Mouse (Mus musculus) midbrain, postnatal 0 days (tissue): ENCODE data around the gene Insr. TPM values are rescaled to one million over a fixed set of nuclear protein-coding genes. Genes with fewer than 3 reads are reported as not detected.

Experiments
- ATAC-seq: fragments of 200-750 bp; cut with Nextera tagmentation; 2 replicates; pipeline ENCODE4 v1.8.0; 2017; ENCODE audit warnings: moderate number of reproducible peaks, mild to moderate bottlenecking, moderate TSS enrichment, moderate library complexity; ENCODE audit not compliant: low FRiP score
- DNase-seq: peaks from one replicate; pipeline ENCODE4 v3.0.0-alpha.2; 2015; ENCODE audit warnings: low spot score
- H3K27ac ChIP-seq: fragments of 300-500 bp; sonication (generic); 2 replicates; pipeline ENCODE4 v1.5.1; 2014; ENCODE audit warnings: low read depth, mild to moderate bottlenecking, low read length, mixed read lengths
- H3K27me3 ChIP-seq: fragments of 300-500 bp; sonication (generic); 2 replicates; pipeline ENCODE4 v1.6.1; 2014; ENCODE audit warnings: low read length, control low read depth, mixed read lengths; ENCODE audit not compliant: insufficient read depth
- H3K36me3 ChIP-seq: fragments of 300-500 bp; sonication (generic); 2 replicates; pipeline ENCODE4 v1.6.1; 2014; ENCODE audit warnings: low read length, control low read depth, mixed read lengths; ENCODE audit not compliant: insufficient read depth
- H3K4me1 ChIP-seq: fragments of 300-500 bp; sonication (generic); 2 replicates; pipeline ENCODE4 v1.6.1; 2014; ENCODE audit warnings: mild to moderate bottlenecking, control low read depth, antibody characterized with exemption, low read length, mixed read lengths; ENCODE audit not compliant: insufficient read depth
- H3K4me2 ChIP-seq: fragments of 300-500 bp; sonication (generic); 2 replicates; pipeline ENCODE4 v1.6.1; 2014; ENCODE audit warnings: low read depth, mild to moderate bottlenecking, low read length, mixed read lengths; ENCODE audit not compliant: poor library complexity, severe bottlenecking
- H3K4me3 ChIP-seq: fragments of 300-500 bp; sonication (generic); 2 replicates; pipeline ENCODE4 v1.5.1; 2014; ENCODE audit warnings: low read depth, mild to moderate bottlenecking, low read length, moderate library complexity
- H3K9ac ChIP-seq: fragments of 300-500 bp; sonication (generic); replicated peaks from 2 replicates; pipeline ENCODE4 v1.6.1; 2014; ENCODE audit warnings: mild to moderate bottlenecking, low read length, moderate library complexity, mixed read lengths; ENCODE audit not compliant: poor library complexity, severe bottlenecking
- H3K9me3 ChIP-seq: fragments of 300-500 bp; sonication (generic); 2 replicates; pipeline ENCODE4 v1.6.1; 2016; ENCODE audit warnings: low read length, control low read depth
- CTCF ChIP-seq: IDR thresholded peaks from 2 replicates; pipeline ENCODE4 v1.5.1; 2016; ENCODE audit warnings: antibody characterized with exemption, mild to moderate bottlenecking
- WGBS: fragments of 180-500 bp; shearing (Covaris S2); extraction: QIAGEN DNeasy Blood & Tissue Kit; methylation state at CpG from one replicate; pipeline ENCODE4 v1.1.7; 2014; 5-methylcytosine and 5-hydroxymethylcytosine counted together
- polyA plus RNA-seq: library from polyadenylated mRNA; unstranded; fragments of >200 nt; fragmentation: Nextera tagmentation; extraction: Ambion mirVana; gene quantifications from 2 replicates; pipeline ENCODE4 v1.2.1, GENCODE M21; 2015
- total RNA-seq: library from RNA; depleted of rRNA; stranded (reverse); fragments of >200 nt; gene quantifications from 2 replicates; pipeline ENCODE4 v1.2.3, GENCODE M21; 2014

Gene Insr
- total and polyA plus RNA-seq, 2 experiments from 2014 or later = 32.9 to 40.3 TPM

GRCm38 (mm10) chr8:3267449-3267761 is 12.0 kb downstream of the Insr start:
- H3K27ac ChIP-seq = no peak overlapping the region
- H3K4me2 ChIP-seq = no peak overlapping the region
- WGBS = 96% methylated on average over 3 of the region's 3 CpGs
- no peaks in the 10 kb centered on the region for H3K27me3 ChIP-seq
- no peaks in the 10 kb centered on the region for H3K36me3 ChIP-seq
- H3K4me3 ChIP-seq = no peak overlapping the region
- no peaks in the 10 kb centered on the region for H3K4me1 ChIP-seq
- TF ChIP-seq CTCF = no peak
- no peaks in the 10 kb centered on the region for H3K9me3 ChIP-seq
- H3K9ac ChIP-seq = no peak overlapping the region
- no peak for ATAC-seq
- DNase-seq = no peak

GRCm38 (mm10) chr8:3266686-3267448 is 12.6 kb downstream of the Insr start:
- WGBS = 88% methylated on average over 6 of the region's 6 CpGs

GRCm38 (mm10) chr8:3265182-3265581 is 14.2 kb downstream of the Insr start:
- H3K4me1 ChIP-seq = no peaks in the 10 kb centered on the region
- no peak overlapping the region for H3K27ac ChIP-seq
- H3K4me3 ChIP-seq = no peak overlapping the region
- DNase-seq (no peak), ATAC-seq (no peak)
- H3K36me3 ChIP-seq = no peaks in the 10 kb centered on the region
- no peaks in the 10 kb centered on the region for H3K9me3 ChIP-seq
- H3K27me3 ChIP-seq = no peaks in the 10 kb centered on the region
- H3K4me2 ChIP-seq = no peak overlapping the region
- WGBS = 86% methylated on average over 3 of the region's 3 CpGs
- TF ChIP-seq CTCF = no peak
- H3K9ac ChIP-seq = no peak overlapping the region

More at GRCm38 (mm10) chr8:3266686-3267448, 12.6 kb downstream of the Insr start:
- Histone ChIP-seq H3K4me1 (no peaks in the 10 kb centered on the region), H3K27ac (no peak overlapping the region), H3K27me3 (no peaks in the 10 kb centered on the region), H3K9ac (no peak overlapping the region), H3K4me3 (no peak overlapping the region), H3K4me2 (no peak overlapping the region), H3K36me3 (no peaks in the 10 kb centered on the region), H3K9me3 (no peaks in the 10 kb centered on the region)
- ATAC-seq (no peak), DNase-seq (no peak)
- no peak for TF ChIP-seq CTCF

- TF ChIP-seq CTCF = no peak
- no peak for DNase-seq
- Histone ChIP-seq H3K27me3 (no peaks in the 10 kb centered on the region), H3K4me3 (no peak overlapping the region), H3K27ac (no peak overlapping the region), H3K9me3 (no peaks in the 10 kb centered on the region), H3K9ac (no peak overlapping the region), H3K4me2 (no peak overlapping the region), H3K4me1 (no peaks in the 10 kb centered on the region), H3K36me3 (peaks cover 9% of the 10 kb centered on the region)
- 89% methylated on average over 3 of the region's 3 CpGs for WGBS
- ATAC-seq = no peak
Observed at GRCm38 (mm10) chr8:3262779-3263178, 16.6 kb downstream of the Insr start.

GRCm38 (mm10) chr8:3261101-3261500 is 18.3 kb downstream of the Insr start:
- H3K4me2 ChIP-seq = no peak overlapping the region
- H3K36me3 ChIP-seq = peaks cover 10% of the 10 kb centered on the region
- DNase-seq (no peak), ATAC-seq (no peak)
- TF ChIP-seq CTCF = no peak
- no peak overlapping the region for H3K4me3 ChIP-seq
- 94% methylated on average over 5 of the region's 5 CpGs for whole genome bisulfite sequencing
- no peak overlapping the region for H3K27ac ChIP-seq
- H3K4me1 ChIP-seq = no peaks in the 10 kb centered on the region
- no peaks in the 10 kb centered on the region for H3K9me3 ChIP-seq
- H3K9ac ChIP-seq = no peak overlapping the region
- no peaks in the 10 kb centered on the region for H3K27me3 ChIP-seq

GRCm38 (mm10) chr8:3260127-3260811 is 19.1 kb downstream of the Insr start:
- ATAC-seq = no peak
- DNase-seq = peak; percentile 14
- Histone ChIP-seq H3K4me1 (no peaks in the 10 kb centered on the region), H3K9me3 (no peaks in the 10 kb centered on the region), H3K4me3 (no peak overlapping the region), H3K27ac (no peak overlapping the region), H3K4me2 (no peak overlapping the region), H3K9ac (no peak overlapping the region), H3K27me3 (no peaks in the 10 kb centered on the region), H3K36me3 (peaks cover 10% of the 10 kb centered on the region)
- 34% methylated on average over 9 of the region's 9 CpGs for WGBS
- no peak for TF ChIP-seq CTCF
